Comparison of ENCODE assay signal across 13 mouse cellular contexts in genomic region chr1:94053530-94054216, GRCm38 (mm10). TPM values are rescaled to one million over a fixed set of nuclear protein-coding genes. Genes with fewer than 3 reads are reported as not detected.
A peak's percentile ranks its signal among the peaks of the same experiment; 100 is the strongest.
DNase-seq lines count a peak whose midpoint lies in the region; ATAC-seq and TF ChIP-seq lines count a peak whose summit lies in the region.
"Had no signal": no experiment of that assay in that cellular context is flagged by ENCODE, and none has a peak within 500 bp of the region (broad histone marks: within the 10 kb centered on the region; RNA-seq: fewer than 3 reads in every experiment).

No protein-coding gene starts in this region.

- H3K9me3 ChIP-seq in forebrain, embryonic 10.5 days, result no peaks in the 10 kb centered on the region
- H3K9me3 ChIP-seq in forebrain, embryonic 13.5 days (replicated peaks), result no peaks in the 10 kb centered on the region
- H3K9me3 ChIP-seq in limb, embryonic 15.5 days, result no peaks in the 10 kb centered on the region
- no peaks in the 10 kb centered on the region for H3K9me3 ChIP-seq in kidney, embryonic 16.5 days (ENCODE audit: low read length)

- peak; percentile 10 for DNase-seq in forebrain, embryonic 10.5 days (ENCODE audit: extremely low spot score, low spot score)
- peak; percentile 39 for DNase-seq in NIH3T3 (ENCODE audit: low read depth)
- peak; percentile 85 for DNase-seq in layer of hippocampus, adult 11-12 months (ENCODE audit: low spot score)
- no peak for DNase-seq in lung, adult 2 months
- DNase-seq in natural killer cell, adult 2 months (ENCODE audit: low spot score in 2 of 2), result no peak
- DNase-seq: B cell, adult 2 months; heart, postnatal 4 days had no signal

- H3K9ac ChIP-seq in forebrain, embryonic 13.5 days, result no peak overlapping the region
- no peak overlapping the region for H3K9ac ChIP-seq in limb, embryonic 15.5 days
- H3K9ac ChIP-seq in kidney, embryonic 16.5 days (replicated peaks; ENCODE audit: low read length), result no peak overlapping the region

- H3K27me3 ChIP-seq in forebrain, embryonic 10.5 days (ENCODE audit: poor library complexity, severe bottlenecking), result no peaks in the 10 kb centered on the region
- no peaks in the 10 kb centered on the region for H3K27me3 ChIP-seq in forebrain, embryonic 13.5 days
- H3K27me3 ChIP-seq in limb, embryonic 15.5 days, result no peaks in the 10 kb centered on the region
- no peaks in the 10 kb centered on the region for H3K27me3 ChIP-seq in kidney, embryonic 16.5 days (ENCODE audit: insufficient read depth, low read length)

- H3K4me2 ChIP-seq in forebrain, embryonic 13.5 days, result no peak overlapping the region
- H3K4me2 ChIP-seq in limb, embryonic 15.5 days, result no peak overlapping the region
- no peak overlapping the region for H3K4me2 ChIP-seq in kidney, embryonic 16.5 days (replicated peaks; ENCODE audit: low read depth, low read length)

- TF ChIP-seq POLR2A in lung, adult 2 months (IDR thresholded peaks at IDR 0.05; ENCODE audit: borderline replicate concordance, extremely low read depth, low read depth, low read length), result no peak

- no peak overlapping the region for H3K4me3 ChIP-seq in forebrain, embryonic 10.5 days
- H3K4me3 ChIP-seq in forebrain, embryonic 13.5 days, result no peak overlapping the region
- no peak overlapping the region for H3K4me3 ChIP-seq in limb, embryonic 15.5 days
- no peak overlapping the region for H3K4me3 ChIP-seq in lung, adult 2 months (replicated peaks; ENCODE audit: extremely low read depth, low read depth, low read length)
- no peak overlapping the region for H3K4me3 ChIP-seq in kidney, embryonic 16.5 days (ENCODE audit: low read length)

- no peaks in the 10 kb centered on the region for H3K4me1 ChIP-seq in forebrain, embryonic 10.5 days
- no peaks in the 10 kb centered on the region for H3K4me1 ChIP-seq in forebrain, embryonic 13.5 days
- H3K4me1 ChIP-seq in limb, embryonic 15.5 days, result peaks cover 15% of the 10 kb centered on the region
- H3K4me1 ChIP-seq in lung, adult 2 months (ENCODE audit: control insufficient read depth, insufficient read depth, low read length), result no peaks in the 10 kb centered on the region
- no peaks in the 10 kb centered on the region for H3K4me1 ChIP-seq in kidney, embryonic 16.5 days (ENCODE audit: insufficient read depth, low read length)

- TF ChIP-seq CTCF in lung, adult 2 months (IDR thresholded peaks at IDR 0.05; ENCODE audit: insufficient read depth, low read length), result no peak

- ATAC-seq in forebrain, embryonic 13.5 days, result no peak
- ATAC-seq in limb, embryonic 15.5 days (ENCODE audit: insufficient number of reproducible peaks, low FRiP score, low TSS enrichment, low read depth), result 0 out of 2 replicates have a peak, but pooled peaks have one; percentile 37
- ATAC-seq in kidney, embryonic 16.5 days (ENCODE audit: low FRiP score, low TSS enrichment), result no peak

- no peak overlapping the region for H3K27ac ChIP-seq in forebrain, embryonic 10.5 days
- no peak overlapping the region for H3K27ac ChIP-seq in forebrain, embryonic 13.5 days
- H3K27ac ChIP-seq in limb, embryonic 15.5 days, result peak overlapping the region; percentile 75
- H3K27ac ChIP-seq in kidney, embryonic 16.5 days (ENCODE audit: low read length), result no peak overlapping the region

- 77% methylated on average over 7 of the region's 7 CpGs for WGBS in forebrain, embryonic 10.5 days
- 64% methylated on average over 7 of the region's 7 CpGs for WGBS in forebrain, embryonic 13.5 days
- WGBS in limb, embryonic 15.5 days, result 39% methylated on average over 7 of the region's 7 CpGs
- WGBS in lung, adult 2 months, result 68% methylated on average over 7 of the region's 7 CpGs
- WGBS in kidney, embryonic 16.5 days, result 82% methylated on average over 7 of the region's 7 CpGs

- no peaks in the 10 kb centered on the region for H3K36me3 ChIP-seq in forebrain, embryonic 10.5 days (replicated peaks)
- no peaks in the 10 kb centered on the region for H3K36me3 ChIP-seq in forebrain, embryonic 13.5 days (ENCODE audit: poor library complexity, severe bottlenecking)
- no peaks in the 10 kb centered on the region for H3K36me3 ChIP-seq in limb, embryonic 15.5 days
- H3K36me3 ChIP-seq in kidney, embryonic 16.5 days (ENCODE audit: insufficient read depth, low read length), result no peaks in the 10 kb centered on the region

RNA-seq across cellular contexts. Expression of gene Pdcd1, which starts 1.3 kb away (rescaled TPM):
- polyA plus RNA-seq in forebrain, embryonic 10.5 days (2016; fragmentation: Nextera tagmentation; extraction: Ambion mirVana), result 0.11 TPM in 1 of 2 replicates, not detected in the other
- polyA plus RNA-seq in forebrain, embryonic 13.5 days (2015; fragmentation: Nextera tagmentation; extraction: Ambion mirVana), result not detected in 2 replicates
- 0.14 and 0.55 TPM in 2 replicates for polyA plus RNA-seq in limb, embryonic 15.5 days (2015; fragmentation: Nextera tagmentation; extraction: Ambion mirVana)
- 0.07 and 0.16 TPM in 2 replicates for polyA plus RNA-seq in lung, adult 2 months (2012; rRNA removed)
- polyA plus RNA-seq in kidney, embryonic 16.5 days (2015; fragmentation: Nextera tagmentation; extraction: Ambion mirVana), result not detected in 2 replicates
- polyA plus RNA-seq: liver, embryonic 16.5 days; stomach, embryonic 14.5 days had no signal

RNA-seq across cellular contexts. Expression of gene Neu4, which starts 33.4 kb away (rescaled TPM):
- not detected in 2 replicates for polyA plus RNA-seq in forebrain, embryonic 10.5 days (2016; fragmentation: Nextera tagmentation; extraction: Ambion mirVana)
- not detected in 2 replicates for polyA plus RNA-seq in forebrain, embryonic 13.5 days (2015; fragmentation: Nextera tagmentation; extraction: Ambion mirVana)
- polyA plus RNA-seq in limb, embryonic 15.5 days (2015; fragmentation: Nextera tagmentation; extraction: Ambion mirVana), result not detected in 2 replicates
- polyA plus RNA-seq in lung, adult 2 months (2012; rRNA removed), result not detected in 2 replicates
- not detected in 2 replicates for polyA plus RNA-seq in kidney, embryonic 16.5 days (2015; fragmentation: Nextera tagmentation; extraction: Ambion mirVana)
- polyA plus RNA-seq: embryonic facial prominence, embryonic 14.5 days; liver, embryonic 16.5 days; stomach, embryonic 14.5 days had no signal

Comparison
In these comparisons a context has a peak if more than half of its experiments do, and no peak if none do; other contexts are left out.
1. DNase-seq: peak in forebrain, embryonic 10.5 days (single experiment), NIH3T3 (single experiment) and layer of hippocampus, adult 11-12 months (single experiment); none in lung, adult 2 months (single experiment) and natural killer cell, adult 2 months (0 of 2).